Mouse (Mus musculus) MEL (cell line): ENCODE results near the gene Dcps. TPM values are rescaled to one million over a fixed set of nuclear protein-coding genes. Genes with fewer than 3 reads are reported as not detected.

Experiments
- DNase-seq: peaks from one replicate; pipeline ENCODE4 v3.0.0; 2011; ENCODE audit warnings: low read depth, low spot score
- H3K27ac ChIP-seq: 2 replicates; pipeline ENCODE4 v1.5.1; 2012; ENCODE audit warnings: low read depth, mild to moderate bottlenecking, control low read depth, low read length, moderate library complexity; ENCODE audit not compliant: control insufficient read depth
- H3K27me3 ChIP-seq, 2 experiments: fragments of 150-350 bp in 1 of 2; sonication (generic) in 1 of 2; 2 replicates each; pipeline ENCODE4 v1.6.1; 2012; ENCODE audit warnings: low read length in 2 of 2, mild to moderate bottlenecking in 2 of 2, improper control_type of control experiment in 1 of 2, moderate library complexity in 1 of 2; ENCODE audit not compliant: insufficient read depth in 2 of 2, control insufficient read depth in 1 of 2
- H3K36me3 ChIP-seq, 2 experiments: 2 replicates each; pipeline ENCODE4 v1.6.1; 2012 to 2014; ENCODE audit warnings: low read length in 2 of 2, improper control_type of control experiment in 1 of 2, inconsistent platforms in 1 of 2, mild to moderate bottlenecking in 1 of 2; ENCODE audit not compliant: insufficient read depth in 2 of 2, control insufficient read depth in 1 of 2
- H3K4me1 ChIP-seq, 2 experiments: fragments of 150-350 bp in 1 of 2; sonication (generic) in 1 of 2; 2 replicates each; pipeline ENCODE4 v1.6.1; 2012; ENCODE audit warnings: low read length in 2 of 2, improper control_type of control experiment in 1 of 2, mild to moderate bottlenecking in 1 of 2; ENCODE audit not compliant: insufficient read depth in 2 of 2, control insufficient read depth in 1 of 2
- H3K4me3 ChIP-seq, 2 experiments: fragments of 150-350 bp in 1 of 2; sonication (generic) in 1 of 2; 2 replicates each; pipeline ENCODE4 v1.5.1; 2012; ENCODE audit warnings: low read depth in 2 of 2, low read length in 2 of 2, mild to moderate bottlenecking in 2 of 2, moderate library complexity in 2 of 2, control low read depth in 1 of 2, improper control_type of control experiment in 1 of 2; ENCODE audit not compliant: control insufficient read depth in 1 of 2, insufficient read depth in 1 of 2
- H3K79me2 ChIP-seq: 2 replicates; pipeline ENCODE4 v1.6.1; 2012; ENCODE audit warnings: mild to moderate bottlenecking, low read length, moderate library complexity; ENCODE audit not compliant: control insufficient read depth, poor library complexity, insufficient read depth
- H3K9ac ChIP-seq: 2 replicates; pipeline ENCODE4 v1.6.1; 2012; ENCODE audit warnings: low read depth, mild to moderate bottlenecking, control low read depth, low read length, moderate library complexity; ENCODE audit not compliant: control insufficient read depth, poor library complexity, severe bottlenecking
- H3K9me3 ChIP-seq: fragments of 150-350 bp; sonication (generic); replicated peaks from 2 replicates; pipeline ENCODE4 v1.6.1; 2012; ENCODE audit warnings: mild to moderate bottlenecking, low read length, improper control_type of control experiment, moderate library complexity; ENCODE audit not compliant: insufficient read depth
- BHLHE40 ChIP-seq: IDR thresholded peaks from 2 replicates; pipeline ENCODE4 v1.6.1; 2012; ENCODE audit warnings: low read depth, mild to moderate bottlenecking, inconsistent platforms, low read length, improper control_type of control experiment, borderline replicate concordance
- E2F4 ChIP-seq: IDR thresholded peaks from 2 replicates; pipeline ENCODE4 v1.6.1; 2011; ENCODE audit warnings: low read depth, low read length, improper control_type of control experiment, borderline replicate concordance
- ELF1 ChIP-seq: IDR thresholded peaks from 2 replicates; pipeline ENCODE4 v1.6.1; 2014; ENCODE audit warnings: low read depth, mild to moderate bottlenecking, inconsistent platforms, low read length, improper control_type of control experiment, moderate library complexity
- ETS1 ChIP-seq: IDR thresholded peaks from 2 replicates; pipeline ENCODE4 v1.6.1; 2012; ENCODE audit warnings: low read depth, mild to moderate bottlenecking, inconsistent platforms, low read length, improper control_type of control experiment, moderate library complexity
- HCFC1 ChIP-seq: IDR thresholded peaks from 2 replicates; pipeline ENCODE4 v1.6.1; 2012; ENCODE audit warnings: low read depth, mild to moderate bottlenecking, inconsistent platforms, low read length, improper control_type of control experiment, moderate library complexity
- KAT2A ChIP-seq: conservative IDR thresholded peaks from 2 replicates; pipeline ENCODE4 v1.6.1; 2012; ENCODE audit warnings: low read depth, low read length, improper control_type of control experiment, inconsistent platforms
- MAFK ChIP-seq: IDR thresholded peaks from 2 replicates; pipeline ENCODE4 v1.6.1; 2011; ENCODE audit warnings: low read depth, mild to moderate bottlenecking, low read length, improper control_type of control experiment, borderline replicate concordance
- MAX ChIP-seq: IDR thresholded peaks from 2 replicates; pipeline ENCODE4 v1.6.1; 2011; ENCODE audit warnings: low read length, improper control_type of control experiment
- MAZ ChIP-seq: IDR thresholded peaks from 2 replicates; pipeline ENCODE4 v1.6.1; 2012; ENCODE audit warnings: low read depth, mild to moderate bottlenecking, inconsistent platforms, low read length, improper control_type of control experiment
- MXI1 ChIP-seq: IDR thresholded peaks from 2 replicates; pipeline ENCODE4 v1.6.1; 2011; ENCODE audit warnings: mild to moderate bottlenecking, low read depth, low read length, improper control_type of control experiment
- MYC ChIP-seq: IDR thresholded peaks from 2 replicates; pipeline ENCODE4 v1.6.1; 2011; ENCODE audit warnings: low read depth, mild to moderate bottlenecking, low read length, improper control_type of control experiment, moderate library complexity
- NELFE ChIP-seq: IDR thresholded peaks from 2 replicates; pipeline ENCODE4 v1.6.1; 2011; ENCODE audit warnings: low read depth, low read length, improper control_type of control experiment
- NRF1 ChIP-seq: IDR thresholded peaks from 2 replicates; pipeline ENCODE4 v1.6.1; 2014; ENCODE audit warnings: low read depth, mild to moderate bottlenecking, inconsistent platforms, low read length, improper control_type of control experiment, moderate library complexity; ENCODE audit not compliant: poor library complexity, insufficient read depth, severe bottlenecking
- POLR2A ChIP-seq, 2 experiments: IDR thresholded peaks; 2 replicates each; pipeline ENCODE4 v1.6.1; 2011 to 2012; ENCODE audit warnings: low read length in 2 of 2, mild to moderate bottlenecking in 2 of 2, control low read depth in 1 of 2, improper control_type of control experiment in 1 of 2, low read depth in 1 of 2, moderate library complexity in 1 of 2; ENCODE audit not compliant: control insufficient read depth in 1 of 2, insufficient read depth in 1 of 2, poor library complexity in 1 of 2
- POLR2AphosphoS5 ChIP-seq: IDR thresholded peaks from 2 replicates; pipeline ENCODE4 v1.6.1; 2012; ENCODE audit warnings: low read depth, borderline replicate concordance, mild to moderate bottlenecking, inconsistent platforms, low read length, moderate library complexity, mixed read lengths
- RCOR1 ChIP-seq: IDR thresholded peaks from 2 replicates; pipeline ENCODE4 v1.6.1; 2012; ENCODE audit warnings: low read depth, mild to moderate bottlenecking, inconsistent platforms, low read length, improper control_type of control experiment
- SIN3A ChIP-seq: IDR thresholded peaks from 2 replicates; pipeline ENCODE4 v1.6.1; 2012; ENCODE audit warnings: low read length, improper control_type of control experiment, inconsistent platforms
- SMC3 ChIP-seq: IDR thresholded peaks from 2 replicates; pipeline ENCODE4 v1.6.1; 2011; ENCODE audit warnings: low read depth, low read length, improper control_type of control experiment
- TCF12 ChIP-seq: IDR thresholded peaks from 2 replicates; pipeline ENCODE4 v1.6.1; 2014; ENCODE audit warnings: low read depth, mild to moderate bottlenecking, inconsistent platforms, low read length, improper control_type of control experiment, moderate library complexity
- USF2 ChIP-seq, 2 experiments: IDR thresholded peaks; 2 replicates each; pipeline ENCODE4 v1.6.1; 2011 to 2012; ENCODE audit warnings: improper control_type of control experiment in 2 of 2, low read length in 2 of 2, borderline replicate concordance in 1 of 2, inconsistent platforms in 1 of 2, low read depth in 1 of 2, mild to moderate bottlenecking in 1 of 2; ENCODE audit not compliant: insufficient read depth in 1 of 2
- ZC3H11A ChIP-seq: IDR thresholded peaks from 2 replicates; pipeline ENCODE4 v1.6.1; 2012; ENCODE audit warnings: low read depth, mild to moderate bottlenecking, inconsistent platforms, low read length, improper control_type of control experiment
- ZKSCAN1 ChIP-seq: IDR thresholded peaks from 2 replicates; pipeline ENCODE4 v1.6.1; 2012; ENCODE audit warnings: low read depth, mild to moderate bottlenecking, inconsistent platforms, low read length, improper control_type of control experiment, moderate library complexity
- ZNF384 ChIP-seq: IDR thresholded peaks from 2 replicates; pipeline ENCODE4 v1.6.1; 2012; ENCODE audit warnings: low read depth, mild to moderate bottlenecking, inconsistent platforms, low read length, improper control_type of control experiment
- polyA plus RNA-seq, 2 experiments: library from polyadenylated mRNA; stranded (reverse) in 1 of 2; unstranded in 1 of 2; fragments of >175 nt in 1 of 2; fragments of >200 nt in 1 of 2; gene quantifications; 2 replicates each; pipeline versions ENCODE4 v1.2.1 to v1.2.4; 2012; ENCODE audit warnings: low replicate concordance in 2 of 2, low read depth in 1 of 2; ENCODE audit not compliant: insufficient read length in 2 of 2, insufficient read depth in 1 of 2, missing spikeins in 1 of 2
- total RNA-seq: library from RNA; depleted of rRNA; stranded (reverse); fragments of 300-350 nt; gene quantifications from 2 replicates; pipeline ENCODE4 v1.2.3, GENCODE M21; 2012

Dcps gene
- total and polyA plus RNA-seq, 3 experiments, result 54.3 to 115 TPM; not detected in 1

GRCm38 (mm10) chr9:35158477-35158876, 17.4 kb downstream of the Dcps start:
- Histone ChIP-seq H3K79me2 (no peaks in the 10 kb centered on the region), H3K4me3 (no peak overlapping the region), H3K27me3 (no peaks in the 10 kb centered on the region), H3K27ac (no peak overlapping the region), H3K9me3 (no peaks in the 10 kb centered on the region), H3K36me3 (no peaks in the 10 kb centered on the region; a peak in 1 of 4 replicates), H3K4me1 (no peaks in the 10 kb centered on the region), H3K9ac (no peak overlapping the region)
- DNase-seq, result no peak
- TF ChIP-seq POLR2AphosphoS5 (no peak), HCFC1 (no peak), SMC3 (no peak), RCOR1 (no peak), E2F4 (no peak), MYC (no peak)

GRCm38 (mm10) chr9:35156862-35157261, 19.0 kb downstream of the Dcps start:
- Histone ChIP-seq H3K4me1 (no peaks in the 10 kb centered on the region), H3K27me3 (no peaks in the 10 kb centered on the region), H3K36me3 (no peaks in the 10 kb centered on the region; a peak in 1 of 4 replicates), H3K27ac (no peak overlapping the region), H3K79me2 (no peaks in the 10 kb centered on the region), H3K9me3 (no peaks in the 10 kb centered on the region), H3K9ac (no peak overlapping the region), H3K4me3 (no peak overlapping the region)
- DNase-seq, result no peak
- no peak for TF ChIP-seq SIN3A
- no peak for TF ChIP-seq ZC3H11A
- TF ChIP-seq ELF1, result no peak
- TF ChIP-seq USF2 (IDR thresholded peaks at IDR 0.05; ENCODE audit: borderline replicate concordance in 1 of 2, insufficient read depth in 1 of 2, low read depth in 1 of 2, low read length in 2 of 2), result no peak

- Histone ChIP-seq H3K4me1 (no peaks in the 10 kb centered on the region), H3K4me3 (no peak overlapping the region), H3K9me3 (no peaks in the 10 kb centered on the region), H3K9ac (no peak overlapping the region), H3K79me2 (no peaks in the 10 kb centered on the region), H3K27ac (no peak overlapping the region), H3K27me3 (no peaks in the 10 kb centered on the region), H3K36me3 (no peaks in the 10 kb centered on the region; a peak in 1 of 4 replicates)
- no peak for DNase-seq
- TF ChIP-seq E2F4 (no peak), MYC (no peak), MAFK (no peak), POLR2A (IDR thresholded peaks at IDR 0.05; ENCODE audit: control insufficient read depth in 1 of 2, insufficient read depth in 1 of 2, low read depth in 1 of 2, low read length in 2 of 2, poor library complexity in 1 of 2) (no peak), BHLHE40 (no peak), SMC3 (no peak), TCF12 (no peak), ETS1 (no peak), MAZ (no peak), KAT2A (no peak), NELFE (no peak), MXI1 (no peak), MAX (no peak), NRF1 (no peak), ZNF384 (no peak), ZKSCAN1 (no peak)
- TF ChIP-seq, all 39 proteins: peak for 0
Measured at GRCm38 (mm10) chr9:35156002-35156710, 19.7 kb downstream of the Dcps start.
